Mouse (Mus musculus): ENCODE measurements at regions not wholly inside any gene's neighbourhood (a gene's known extent, or its start where the extent isn't known, plus 50 kb on each side); places are given as distances from the start of the nearest gene placed in this dataset.

- TF ChIP-seq POLR2A (IDR thresholded peaks at IDR 0.05; ENCODE audit: borderline replicate concordance, insufficient read depth, low read length) (no peak), CTCF (IDR thresholded peaks at IDR 0.05; ENCODE audit: borderline replicate concordance, insufficient read depth, low read depth, low read length) (no peak)
These were observed 765.2 kb upstream of the Man1a start for GRCm38 (mm10) chr10:54841591-54841990.
